Mouse (Mus musculus) small intestine, adult 2 months (tissue): ENCODE data around the gene Slc9a2.

ENCODE experiments used
- CTCF ChIP-seq: fragments of 200-500 bp; IDR thresholded peaks from 2 replicates; pipeline ENCODE4 v1.5.1; 2012; ENCODE audit warnings: low read depth, mild to moderate bottlenecking, control low read depth, inconsistent platforms, low read length, moderate library complexity, mixed read lengths; ENCODE audit not compliant: insufficient replicate concordance, insufficient read length; ENCODE audit errors: extremely low read depth
- POLR2A ChIP-seq: fragments of 200-500 bp; IDR thresholded peaks from 2 replicates; pipeline ENCODE4 v1.6.1; 2012; ENCODE audit warnings: low read depth, mild to moderate bottlenecking, control low read depth, inconsistent platforms, low read length, moderate library complexity

- no peak for TF ChIP-seq CTCF
- no peak for TF ChIP-seq POLR2A
Observed at GRCm38 (mm10) chr1:40659496-40659895, 20.9 kb upstream of the Slc9a2 start.
